ENCODE assay signal across 23 mouse cellular contexts in the genomic region with DNA sequence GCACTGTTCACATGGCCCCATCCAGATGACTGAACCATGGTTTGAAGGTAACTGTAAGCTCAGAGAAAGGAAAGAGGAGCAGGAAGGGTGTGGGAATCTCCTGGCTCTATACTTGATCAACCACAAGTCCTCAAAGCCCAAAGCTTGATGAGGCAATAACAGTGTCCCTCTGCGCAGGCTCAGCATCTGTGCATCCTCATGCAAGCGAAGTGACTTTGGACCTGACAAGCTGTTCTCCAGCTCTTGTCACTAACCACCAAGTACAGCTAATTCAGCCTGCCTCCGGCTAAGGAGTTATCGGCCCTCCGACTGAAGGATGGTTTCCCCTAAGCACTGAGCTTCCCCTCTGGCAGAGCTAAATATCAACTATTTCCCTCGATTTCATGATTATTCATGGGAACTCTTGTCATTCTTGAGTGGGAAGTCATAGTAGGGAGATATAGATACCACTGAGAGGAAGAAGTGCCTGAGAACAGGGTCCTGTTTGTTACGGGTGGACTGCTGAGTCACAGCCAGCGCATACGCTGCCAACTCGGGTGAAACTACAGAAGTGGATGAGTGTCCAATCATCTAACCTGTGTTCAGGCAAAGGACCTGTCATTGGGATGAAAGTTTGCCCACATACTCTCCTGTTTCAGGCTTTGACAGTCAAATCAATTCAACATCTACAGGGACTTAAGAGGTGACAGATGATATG.
A peak's percentile ranks its signal among the peaks of the same experiment; 100 is the strongest.
DNase-seq lines count a peak whose midpoint lies in the region; ATAC-seq lines count a peak whose summit lies in the region.
"Had no signal": no experiment of that assay in that cellular context is flagged by ENCODE, and none has a peak within 500 bp of the region (broad histone marks: within the 10 kb centered on the region; RNA-seq: fewer than 3 reads in every experiment).

No protein-coding gene starts in this region.

- DNase-seq in lung, postnatal 36 days, result peak; percentile 32
- no peak for DNase-seq in lung, postnatal 10 days
- no peak for DNase-seq in cerebellum, adult 11-12 months
- no peak for DNase-seq in left cerebral cortex, postnatal 14 days (ENCODE audit: low spot score in 2 of 2)
- DNase-seq: adrenal gland, postnatal 14 days; cerebellum, adult 2 months; cerebellum, postnatal 14 days; forebrain, postnatal 0 days; gastrocnemius, postnatal 25 days; heart, adult 11 months; heart, postnatal 14 days had no signal

- ATAC-seq in granulocyte monocyte progenitor cell, adult 5-6 weeks (replicated peaks; ENCODE audit: poor library complexity, severe bottlenecking), result peak; percentile 88
- ATAC-seq in neutrophil, adult 5-6 weeks (ENCODE audit: extremely low read depth, insufficient number of reproducible peaks, low FRiP score, poor library complexity, severe bottlenecking), result peak; percentile 58
- no peak for ATAC-seq in forebrain, embryonic 16.5 days
- ATAC-seq: activated CD4-positive, CD25-positive, alpha-beta regulatory T cell, adult 4 months; forebrain, postnatal 0 days; Patski had no signal

- H3K4me2 ChIP-seq in forebrain, embryonic 16.5 days (ENCODE audit: low read length), result no peak overlapping the region
- H3K4me2 ChIP-seq: embryonic facial prominence, embryonic 13.5 days; forebrain, embryonic 12.5 days; heart, embryonic 11.5 days; heart, embryonic 15.5 days; hindbrain, embryonic 14.5 days had no signal

- 90% methylated on average over 10 of the region's 10 CpGs for WGBS in forebrain, embryonic 16.5 days

- H3K36me3 ChIP-seq in megakaryocyte, embryonic 14.5 days (replicated peaks; ENCODE audit: low read length), result no peaks in the 10 kb centered on the region
- no peaks in the 10 kb centered on the region for H3K36me3 ChIP-seq in forebrain, embryonic 16.5 days (ENCODE audit: control insufficient read depth, insufficient read depth)
- H3K36me3 ChIP-seq: embryonic facial prominence, embryonic 13.5 days; forebrain, embryonic 12.5 days; heart, embryonic 15.5 days; hindbrain, embryonic 10.5 days had no signal

- H3K9ac ChIP-seq in forebrain, embryonic 16.5 days (replicated peaks; ENCODE audit: low read depth, low read length), result no peak overlapping the region
- H3K9ac ChIP-seq: embryonic facial prominence, embryonic 13.5 days; forebrain, embryonic 12.5 days; forebrain, postnatal 0 days; heart, embryonic 15.5 days; hindbrain, embryonic 14.5 days had no signal

- H3K27ac ChIP-seq in forebrain, embryonic 16.5 days (ENCODE audit: low read length), result no peak overlapping the region
- H3K27ac ChIP-seq: embryonic facial prominence, embryonic 13.5 days; forebrain, embryonic 12.5 days; heart, embryonic 15.5 days; hindbrain, embryonic 10.5 days; hindbrain, embryonic 14.5 days had no signal

- intact Hi-C loops in left cerebral cortex, postnatal 14 days (cut with DNase I), result no loop called here

- H3K27me3 ChIP-seq in megakaryocyte, embryonic 14.5 days (replicated peaks), result no peaks in the 10 kb centered on the region
- H3K27me3 ChIP-seq in forebrain, embryonic 16.5 days (replicated peaks; ENCODE audit: control insufficient read depth, insufficient read depth, low read length), result no peaks in the 10 kb centered on the region
- H3K27me3 ChIP-seq: embryonic facial prominence, embryonic 13.5 days; forebrain, embryonic 12.5 days; heart, embryonic 15.5 days; Patski had no signal

- no peaks in the 10 kb centered on the region for H3K9me3 ChIP-seq in megakaryocyte, embryonic 14.5 days
- H3K9me3 ChIP-seq in forebrain, embryonic 16.5 days (ENCODE audit: control insufficient read depth, low read length), result 0 out of 2 replicates have a peak, but pooled peaks cover 2% of the 10 kb centered on the region
- H3K9me3 ChIP-seq: heart, embryonic 15.5 days had no signal

- peaks cover 66% of the 10 kb centered on the region for H3K4me1 ChIP-seq in megakaryocyte, embryonic 14.5 days
- no peaks in the 10 kb centered on the region for H3K4me1 ChIP-seq in forebrain, embryonic 16.5 days (replicated peaks; ENCODE audit: control insufficient read depth, insufficient read depth, low read length)
- H3K4me1 ChIP-seq: forebrain, embryonic 12.5 days; heart, embryonic 15.5 days had no signal

- peak overlapping the region; percentile 57 for H3K4me3 ChIP-seq in megakaryocyte, embryonic 14.5 days (replicated peaks)
- no peak overlapping the region for H3K4me3 ChIP-seq in forebrain, embryonic 16.5 days (replicated peaks; ENCODE audit: low read length)
- H3K4me3 ChIP-seq: embryonic facial prominence, embryonic 13.5 days; forebrain, embryonic 12.5 days; heart, embryonic 15.5 days; hindbrain, embryonic 10.5 days had no signal
